Mouse (Mus musculus): ENCODE measurements around the gene Epb41l4b. TPM values are rescaled to one million over a fixed set of nuclear protein-coding genes. Genes with fewer than 3 reads are reported as not detected.

The Epb41l4b gene
- polyA plus RNA-seq, 1 experiment from 2014 or later = 7.0 TPM

GRCm38 (mm10) chr4:57005011-57005410, 138.2 kb downstream of the Epb41l4b start:
- H3K36me3 ChIP-seq (ENCODE audit: insufficient read depth, low read length) = no peaks in the 10 kb centered on the region
- DNase-seq (ENCODE audit: low spot score) (no peak), ATAC-seq (replicated peaks; ENCODE audit: low FRiP score, low read depth) (no peak)
- no peak for TF ChIP-seq CTCF (IDR thresholded peaks at IDR 0.05; ENCODE audit: low read depth)
- H3K4me1 ChIP-seq (replicated peaks; ENCODE audit: insufficient read depth, low read length) = no peaks in the 10 kb centered on the region; the same call in 1 of the 2 replicates
- no peak overlapping the region for H3K4me2 ChIP-seq (ENCODE audit: low read length)
- no peaks in the 10 kb centered on the region for H3K27me3 ChIP-seq (ENCODE audit: insufficient read depth, low read length)
- no peak overlapping the region for H3K4me3 ChIP-seq (replicated peaks; ENCODE audit: low read depth, low read length)
- H3K27ac ChIP-seq = no peak overlapping the region
- 77% methylated on average over 8 of the region's 8 CpGs for WGBS
- no peaks in the 10 kb centered on the region for H3K9me3 ChIP-seq (replicated peaks; ENCODE audit: low read length)
- no peak overlapping the region for H3K9ac ChIP-seq (ENCODE audit: low read depth, low read length)

- Histone ChIP-seq H3K4me1 (replicated peaks; ENCODE audit: insufficient read depth, low read length) (no peaks in the 10 kb centered on the region; the same call in 1 of the 2 replicates), H3K27me3 (ENCODE audit: insufficient read depth, low read length) (no peaks in the 10 kb centered on the region), H3K9me3 (replicated peaks; ENCODE audit: low read length) (no peaks in the 10 kb centered on the region), H3K4me2 (ENCODE audit: low read length) (no peak overlapping the region), H3K27ac (no peak overlapping the region), H3K36me3 (ENCODE audit: insufficient read depth, low read length) (no peaks in the 10 kb centered on the region), H3K4me3 (replicated peaks; ENCODE audit: low read depth, low read length) (no peak overlapping the region), H3K9ac (ENCODE audit: low read depth, low read length) (no peak overlapping the region)
- DNase-seq (ENCODE audit: low spot score) (no peak), ATAC-seq (replicated peaks; ENCODE audit: low FRiP score, low read depth) (no peak)
- WGBS = 88% methylated on average over 8 of the region's 8 CpGs
- TF ChIP-seq CTCF (IDR thresholded peaks at IDR 0.05; ENCODE audit: low read depth) = no peak
Measured at GRCm38 (mm10) chr4:57003886-57004285, 139.4 kb downstream of the Epb41l4b start.

GRCm38 (mm10) chr4:57002751-57003150, 140.5 kb downstream of the Epb41l4b start:
- no peaks in the 10 kb centered on the region for H3K36me3 ChIP-seq (ENCODE audit: insufficient read depth, low read length)
- no peak for DNase-seq (ENCODE audit: low spot score)
- no peak for TF ChIP-seq CTCF (IDR thresholded peaks at IDR 0.05; ENCODE audit: low read depth)
- 42% methylated on average over 3 of the region's 3 CpGs for WGBS
- ATAC-seq (replicated peaks; ENCODE audit: low FRiP score, low read depth) = no peak
- H3K9me3 ChIP-seq (replicated peaks; ENCODE audit: low read length) = no peaks in the 10 kb centered on the region
- no peak overlapping the region for H3K9ac ChIP-seq (ENCODE audit: low read depth, low read length)
- no peaks in the 10 kb centered on the region for H3K27me3 ChIP-seq (ENCODE audit: insufficient read depth, low read length)
- no peak overlapping the region for H3K27ac ChIP-seq
- H3K4me2 ChIP-seq (ENCODE audit: low read length) = no peak overlapping the region
- no peak overlapping the region for H3K4me3 ChIP-seq (replicated peaks; ENCODE audit: low read depth, low read length)
- no peaks in the 10 kb centered on the region; the same call in 1 of the 2 replicates for H3K4me1 ChIP-seq (replicated peaks; ENCODE audit: insufficient read depth, low read length)

GRCm38 (mm10) chr4:57001437-57001836, 141.8 kb downstream of the Epb41l4b start:
- no peak for ATAC-seq (replicated peaks; ENCODE audit: low FRiP score, low read depth)
- H3K4me1 ChIP-seq (replicated peaks; ENCODE audit: insufficient read depth, low read length) = no peaks in the 10 kb centered on the region; the same call in 1 of the 2 replicates
- WGBS = 96% methylated on average over 2 of the region's 2 CpGs
- H3K4me3 ChIP-seq (replicated peaks; ENCODE audit: low read depth, low read length) = no peak overlapping the region
- H3K9ac ChIP-seq (ENCODE audit: low read depth, low read length) = no peak overlapping the region
- TF ChIP-seq CTCF (IDR thresholded peaks at IDR 0.05; ENCODE audit: low read depth) = no peak
- H3K27me3 ChIP-seq (ENCODE audit: insufficient read depth, low read length) = no peaks in the 10 kb centered on the region
- no peaks in the 10 kb centered on the region; the same call in 1 of the 2 replicates for H3K9me3 ChIP-seq (replicated peaks; ENCODE audit: low read length)
- H3K36me3 ChIP-seq (ENCODE audit: insufficient read depth, low read length) = no peaks in the 10 kb centered on the region
- no peak overlapping the region for H3K4me2 ChIP-seq (ENCODE audit: low read length)
- no peak overlapping the region for H3K27ac ChIP-seq
- no peak for DNase-seq (ENCODE audit: low spot score)

- no peak for TF ChIP-seq CTCF (IDR thresholded peaks at IDR 0.05; ENCODE audit: low read depth)
- Histone ChIP-seq H3K36me3 (ENCODE audit: insufficient read depth, low read length) (no peaks in the 10 kb centered on the region), H3K4me3 (replicated peaks; ENCODE audit: low read depth, low read length) (no peak overlapping the region), H3K9me3 (replicated peaks; ENCODE audit: low read length) (no peaks in the 10 kb centered on the region; the same call in 1 of the 2 replicates), H3K4me2 (ENCODE audit: low read length) (no peak overlapping the region), H3K27ac (no peak overlapping the region), H3K9ac (ENCODE audit: low read depth, low read length) (no peak overlapping the region), H3K4me1 (replicated peaks; ENCODE audit: insufficient read depth, low read length) (peaks cover 6% of the 10 kb centered on the region; the same call in 1 of the 2 replicates), H3K27me3 (ENCODE audit: insufficient read depth, low read length) (peaks cover 15% of the 10 kb centered on the region; the same call in 1 of the 2 replicates)
- ATAC-seq (replicated peaks; ENCODE audit: low FRiP score, low read depth) (no peak), DNase-seq (ENCODE audit: low spot score) (no peak)
- 72% methylated on average over 7 of the region's 7 CpGs for WGBS
Measured at GRCm38 (mm10) chr4:56993331-56993730, 149.9 kb downstream of the Epb41l4b start.

- no peaks in the 10 kb centered on the region for H3K36me3 ChIP-seq (ENCODE audit: insufficient read depth, low read length)
- peaks cover 15% of the 10 kb centered on the region; the same call in 1 of the 2 replicates for H3K27me3 ChIP-seq (ENCODE audit: insufficient read depth, low read length)
- H3K4me3 ChIP-seq (replicated peaks; ENCODE audit: low read depth, low read length) = no peak overlapping the region
- H3K4me1 ChIP-seq (replicated peaks; ENCODE audit: insufficient read depth, low read length) = peaks cover 6% of the 10 kb centered on the region; the same call in 1 of the 2 replicates
- no peak for DNase-seq (ENCODE audit: low spot score)
- H3K27ac ChIP-seq = no peak overlapping the region
- no peaks in the 10 kb centered on the region; the same call in 1 of the 2 replicates for H3K9me3 ChIP-seq (replicated peaks; ENCODE audit: low read length)
- no peak for TF ChIP-seq CTCF (IDR thresholded peaks at IDR 0.05; ENCODE audit: low read depth)
- no peak for ATAC-seq (replicated peaks; ENCODE audit: low FRiP score, low read depth)
- WGBS = 80% methylated on average over 2 of the region's 2 CpGs
- H3K9ac ChIP-seq (ENCODE audit: low read depth, low read length) = no peak overlapping the region
- no peak overlapping the region for H3K4me2 ChIP-seq (ENCODE audit: low read length)
Measured at GRCm38 (mm10) chr4:56991951-56992350, 151.3 kb downstream of the Epb41l4b start.

- H3K27ac ChIP-seq = no peak within 1 kb of the TSS
- DNase-seq (ENCODE audit: low spot score) (no peak), ATAC-seq (replicated peaks; ENCODE audit: low FRiP score, low read depth) (0 out of 2 replicates have a peak, but pooled peaks have one; percentile 21)
- WGBS = under 1% methylated on average over 34 of the region's 44 CpGs
- peaks cover 6% of the 10 kb centered on the region; the same call in 1 of the 2 replicates for H3K4me1 ChIP-seq (replicated peaks; ENCODE audit: insufficient read depth, low read length)
- peak within 1 kb of the TSS; percentile 51 for H3K9ac ChIP-seq (ENCODE audit: low read depth, low read length)
- H3K4me2 ChIP-seq (ENCODE audit: low read length) = peak within 1 kb of the TSS; percentile 96
- TF ChIP-seq CTCF (IDR thresholded peaks at IDR 0.05; ENCODE audit: low read depth) = no peak
- peaks cover 15% of the 10 kb centered on the region; the same call in 1 of the 2 replicates for H3K27me3 ChIP-seq (ENCODE audit: insufficient read depth, low read length)
- H3K36me3 ChIP-seq (ENCODE audit: insufficient read depth, low read length) = no peaks in the 10 kb centered on the region
- H3K4me3 ChIP-seq (replicated peaks; ENCODE audit: low read depth, low read length) = peak within 1 kb of the TSS; percentile 67
- no peaks in the 10 kb centered on the region for H3K9me3 ChIP-seq (replicated peaks; ENCODE audit: low read length)
Measured at GRCm38 (mm10) chr4:56990215-56990584, 153.0 kb downstream of the Epb41l4b start, which contains the start of gene Frrs1l. Gene Frrs1l, minus strand, starts transcription at chr4:56990391.

Data from kidney, postnatal 0 days (tissue).